9 mouse cellular contexts compared by ENCODE assay signal in genomic region chr10:42962181-42962601, GRCm38 (mm10).
DNase-seq lines count a peak whose midpoint lies in the region; ATAC-seq lines count a peak whose summit lies in the region.
"Had no signal": no experiment of that assay in that cellular context is flagged by ENCODE, and none has a peak within 500 bp of the region (broad histone marks: within the 10 kb centered on the region; RNA-seq: fewer than 3 reads in every experiment).

No protein-coding gene starts in this region.

- H3K4me2 ChIP-seq in lung, embryonic 16.5 days (ENCODE audit: low read depth, low read length): no peak overlapping the region
- H3K4me2 ChIP-seq in embryonic facial prominence, embryonic 11.5 days (ENCODE audit: low read depth, low read length): no peak overlapping the region
- H3K4me2 ChIP-seq in liver, embryonic 16.5 days (ENCODE audit: low read depth, low read length): peak overlapping the region; percentile 34; the same call in 1 of the 2 replicates
- H3K4me2 ChIP-seq: hindbrain, embryonic 13.5 days; limb, embryonic 15.5 days had no signal

- no peaks in the 10 kb centered on the region for H3K36me3 ChIP-seq in lung, embryonic 16.5 days (ENCODE audit: control insufficient read depth, insufficient read depth, low read length)
- no peaks in the 10 kb centered on the region for H3K36me3 ChIP-seq in embryonic facial prominence, embryonic 11.5 days (replicated peaks; ENCODE audit: control insufficient read depth, insufficient read depth, low read depth, low read length)
- no peaks in the 10 kb centered on the region for H3K36me3 ChIP-seq in liver, embryonic 16.5 days (ENCODE audit: control insufficient read depth, insufficient read depth)
- H3K36me3 ChIP-seq: hindbrain, embryonic 13.5 days; limb, embryonic 15.5 days had no signal

- no peak for DNase-seq in lung, postnatal 25 days (ENCODE audit: low spot score)
- peak; percentile 83 for DNase-seq in embryonic facial prominence, embryonic 11.5 days (ENCODE audit: low spot score)
- DNase-seq in thymus, postnatal 25 days: peak; percentile 32
- no peak for DNase-seq in urinary bladder, postnatal 14 days (ENCODE audit: low spot score)
- no peak for DNase-seq in urinary bladder, postnatal 10 days (ENCODE audit: low spot score)

- H3K9me3 ChIP-seq in lung, embryonic 16.5 days (ENCODE audit: control insufficient read depth, low read length): no peaks in the 10 kb centered on the region
- H3K9me3 ChIP-seq in embryonic facial prominence, embryonic 11.5 days (replicated peaks; ENCODE audit: control insufficient read depth, low read length): no peaks in the 10 kb centered on the region
- no peaks in the 10 kb centered on the region for H3K9me3 ChIP-seq in liver, embryonic 16.5 days (replicated peaks; ENCODE audit: control insufficient read depth, low read length)
- H3K9me3 ChIP-seq: hindbrain, embryonic 13.5 days; limb, embryonic 15.5 days had no signal

- H3K9ac ChIP-seq in lung, embryonic 16.5 days (ENCODE audit: low read length): no peak overlapping the region
- peak overlapping the region; percentile 18 for H3K9ac ChIP-seq in embryonic facial prominence, embryonic 11.5 days (replicated peaks; ENCODE audit: low read length)
- no peak overlapping the region for H3K9ac ChIP-seq in liver, embryonic 16.5 days (ENCODE audit: low read depth, low read length)
- H3K9ac ChIP-seq: hindbrain, embryonic 13.5 days; limb, embryonic 15.5 days had no signal

- H3K4me1 ChIP-seq in lung, embryonic 16.5 days (replicated peaks; ENCODE audit: control insufficient read depth, insufficient read depth, low read length): peaks cover 8% of the 10 kb centered on the region
- H3K4me1 ChIP-seq in embryonic facial prominence, embryonic 11.5 days (ENCODE audit: control insufficient read depth, insufficient read depth, low read length): no peaks in the 10 kb centered on the region
- H3K4me1 ChIP-seq in liver, embryonic 16.5 days (ENCODE audit: control insufficient read depth, low read depth, low read length): peaks cover 2% of the 10 kb centered on the region; the same call in 1 of the 2 replicates

- peaks cover 5% of the 10 kb centered on the region for H3K27me3 ChIP-seq in lung, embryonic 16.5 days (ENCODE audit: control insufficient read depth, insufficient read depth, low read depth, low read length)
- no peaks in the 10 kb centered on the region for H3K27me3 ChIP-seq in embryonic facial prominence, embryonic 11.5 days (ENCODE audit: control insufficient read depth, insufficient read depth, low read length)
- peaks cover 3% of the 10 kb centered on the region; the same call in 1 of the 2 replicates for H3K27me3 ChIP-seq in liver, embryonic 16.5 days (ENCODE audit: control insufficient read depth, insufficient read depth, low read depth, low read length)

- peak; percentile 63 for ATAC-seq in lung, embryonic 16.5 days (ENCODE audit: low read depth)
- ATAC-seq in embryonic facial prominence, embryonic 11.5 days (replicated peaks; ENCODE audit: insufficient number of reproducible peaks, low FRiP score, low TSS enrichment, low read depth): 0 out of 2 replicates have a peak, but pooled peaks have one; percentile 41
- no peak for ATAC-seq in liver, embryonic 16.5 days (ENCODE audit: low read depth)

- 63% methylated on average over 6 of the region's 6 CpGs for whole genome bisulfite sequencing in lung, embryonic 16.5 days
- WGBS in embryonic facial prominence, embryonic 11.5 days: 55% methylated on average over 6 of the region's 6 CpGs
- WGBS in liver, embryonic 16.5 days (ENCODE audit: insufficient replicate concordance): 27% methylated on average over 6 of the region's 6 CpGs

- H3K27ac ChIP-seq in lung, embryonic 16.5 days (ENCODE audit: low read length): peak overlapping the region; percentile 63
- peak overlapping the region; percentile 28; the same call in 1 of the 2 replicates for H3K27ac ChIP-seq in embryonic facial prominence, embryonic 11.5 days (replicated peaks; ENCODE audit: low read depth, low read length)
- H3K27ac ChIP-seq in liver, embryonic 16.5 days (ENCODE audit: low read length): no peak overlapping the region
- H3K27ac ChIP-seq: hindbrain, embryonic 13.5 days had no signal

- no peak overlapping the region for H3K4me3 ChIP-seq in lung, embryonic 16.5 days (ENCODE audit: low read length)
- H3K4me3 ChIP-seq in embryonic facial prominence, embryonic 11.5 days (ENCODE audit: low read depth, low read length): no peak overlapping the region
- peak overlapping the region; percentile 26; the same call in 1 of the 2 replicates for H3K4me3 ChIP-seq in liver, embryonic 16.5 days (ENCODE audit: low read depth, low read length)
- H3K4me3 ChIP-seq: hindbrain, embryonic 13.5 days; limb, embryonic 15.5 days had no signal

Comparison
In these comparisons a context has a peak if more than half of its experiments do, and no peak if none do; other contexts are left out.
1. DNase-seq: peak in embryonic facial prominence, embryonic 11.5 days (single experiment) and thymus, postnatal 25 days (single experiment); none in lung, postnatal 25 days (single experiment), urinary bladder, postnatal 14 days (single experiment) and urinary bladder, postnatal 10 days (single experiment).